Mouse (Mus musculus) embryonic facial prominence, embryonic 12.5 days (tissue): ENCODE measurements around the gene BC024063. TPM values are rescaled to one million over a fixed set of nuclear protein-coding genes. Genes with fewer than 3 reads are reported as not detected.

Experiments used
- polyA plus RNA-seq: library from polyadenylated mRNA; unstranded; fragments of >200 nt; fragmentation: Nextera tagmentation; extraction: Ambion mirVana; gene quantifications from 2 replicates; pipeline ENCODE4 v1.2.1, GENCODE M21; 2016

Gene BC024063
- polyA plus RNA-seq, 1 experiment from 2014 or later, result 7.3 TPM

Other genes starting within 250 kb of the BC024063 start
- 10.5 and 12.0 TPM in 2 replicates for gene Gm32687, start 219.4 kb upstream of the BC024063 start, polyA plus RNA-seq
- gene Zfp781, start 152.9 kb upstream of the BC024063 start, polyA plus RNA-seq, result 4.0 and 4.3 TPM in 2 replicates
- 17.5 TPM in 2 replicates for gene Zfp873, start 35.2 kb upstream of the BC024063 start, polyA plus RNA-seq
- gene AU041133, start 44.7 kb downstream of the BC024063 start, polyA plus RNA-seq, result 6.8 and 7.8 TPM in 2 replicates
- gene Zfp938, start 157.9 kb downstream of the BC024063 start, polyA plus RNA-seq, result 17.1 and 18.0 TPM in 2 replicates
- gene 4932415D10Rik, start 233.2 kb downstream of the BC024063 start, polyA plus RNA-seq, result not detected in 2 replicates